Mouse (Mus musculus): Measurements from ENCODE around the gene Rhox4a. TPM values are rescaled to one million over a fixed set of nuclear protein-coding genes. Genes with fewer than 3 reads are reported as not detected.
"Not testable (repeated sequence)": the region's sequence is repeated elsewhere in the genome, so short reads cannot be mapped to it uniquely, and the experiment has no call there.

The Rhox4a gene
- total RNA-seq (2022) = not detected

DNA sequence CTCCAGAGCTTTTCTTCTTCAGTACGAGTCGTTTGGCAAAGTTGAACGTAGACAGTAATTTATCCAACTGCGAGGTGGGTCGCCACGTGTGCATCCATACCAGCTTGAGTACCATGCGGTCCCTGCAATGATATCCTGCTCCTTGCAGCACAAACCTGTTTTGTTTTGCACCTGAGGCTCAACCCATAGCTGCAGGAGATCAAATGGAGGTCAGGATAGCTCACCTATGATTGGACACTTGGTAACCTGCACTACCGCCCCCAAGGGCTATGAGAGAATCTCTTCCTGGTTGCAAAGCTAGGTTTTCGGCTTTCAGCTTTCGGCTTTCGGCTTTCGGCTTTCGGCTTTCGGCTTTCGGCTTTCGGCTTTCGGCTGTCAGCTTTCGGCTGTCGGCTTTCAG lies at the start of gene Rhox4a:
Gene Rhox4a, plus strand, starts transcription at position 301 of the 400 bp plus-strand sequence.
- not testable (repeated sequence) for DNase-seq (ENCODE audit: low spot score)

DNA sequence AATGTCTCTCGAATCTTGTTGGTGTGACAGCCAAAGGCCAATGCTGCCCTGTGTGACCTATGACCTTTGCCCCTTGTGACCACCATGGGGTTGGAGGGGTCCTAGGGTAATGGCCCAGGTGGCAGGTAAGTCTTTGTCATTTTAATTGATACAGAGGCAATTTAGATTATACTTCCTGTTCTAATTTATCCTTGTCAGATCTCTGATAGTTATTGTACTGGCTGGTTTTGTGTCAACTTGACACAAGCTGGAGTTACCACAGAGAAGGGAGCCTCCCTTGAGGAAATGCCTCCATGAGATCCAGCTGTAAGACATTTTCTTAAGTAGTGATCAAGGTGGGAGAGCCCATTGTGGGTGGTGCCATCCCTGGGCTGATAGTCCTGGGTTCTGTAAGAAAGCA lies 43.0 kb upstream of the Rhox4a start, which contains the start of gene Rhox1:
Gene Rhox1, minus strand, starts transcription at position 101 of the 400 bp plus-strand sequence.
- DNase-seq (ENCODE audit: low spot score) = not testable (repeated sequence)

DNA sequence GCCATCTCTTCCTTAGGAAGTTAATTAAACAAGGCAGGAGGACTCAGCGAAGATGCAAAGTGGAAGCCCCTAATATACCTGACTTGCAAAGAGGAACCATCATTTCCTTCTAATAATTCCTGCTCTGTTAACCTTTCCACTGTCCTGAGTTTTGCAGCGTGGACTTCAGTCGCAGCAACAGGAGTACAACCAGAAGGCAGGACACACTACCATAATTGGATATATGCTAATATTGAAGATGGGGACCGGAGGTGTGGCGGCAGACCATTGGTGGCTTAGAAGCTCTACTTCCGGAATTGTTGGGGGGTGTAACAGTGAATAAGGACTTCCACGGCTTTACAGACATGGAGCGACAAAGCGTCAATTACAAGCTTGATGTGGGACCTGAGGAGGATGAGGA lies 20.5 kb upstream of the Rhox4a start, which contains the start of gene Rhox2a:
Gene Rhox2a, plus strand, starts transcription at position 301 of the 400 bp plus-strand sequence.
- not testable (repeated sequence) for DNase-seq (ENCODE audit: low spot score)

DNA sequence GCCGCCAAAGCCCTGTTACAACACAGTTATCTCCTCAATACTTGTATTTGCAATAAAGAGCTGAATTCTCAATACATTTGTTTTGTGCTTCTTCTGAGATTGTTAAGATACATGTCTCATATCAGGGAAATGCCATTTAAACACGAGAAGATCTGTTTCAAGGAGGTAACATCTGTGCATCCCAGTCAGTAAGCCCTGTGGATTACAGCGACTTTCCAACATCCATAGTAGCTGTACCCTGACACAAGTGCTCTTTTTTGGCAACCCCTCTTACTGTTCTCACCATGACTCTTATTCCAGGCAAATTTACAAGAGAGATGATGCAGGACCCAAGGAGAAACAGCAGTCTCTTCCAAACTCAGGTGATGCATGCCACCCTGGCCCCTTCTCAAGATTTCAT lies 15.5 kb upstream of the Rhox4a start, which contains the start of gene Rhox3a:
Gene Rhox3a, plus strand, starts transcription at position 301 of the 400 bp plus-strand sequence.
- DNase-seq (ENCODE audit: low spot score) = not testable (repeated sequence)

Other genes with a start within 250 kb of the Rhox4a start
- gene Sowahd, start 216.5 kb upstream of the Rhox4a start, total RNA-seq (2022) = not detected
- gene Rpl39, start 179.9 kb upstream of the Rhox4a start, total RNA-seq (2022) = 100 to 1,000 TPM; 254 to 346 (median 312) TPM
- 10 to 100 TPM in 1 of 4 experiments, 1 to 10 TPM in 3; 6.6 to 10.5 (median 7.5) TPM for gene Upf3b, start 155.0 kb upstream of the Rhox4a start, total RNA-seq (2022)
- 10 to 100 TPM; 10.2 to 11.2 (median 10.6) TPM for gene Nkap, start 138.5 kb upstream of the Rhox4a start, total RNA-seq (2022)
- not detected for gene Akap14, start 96.5 kb upstream of the Rhox4a start, total RNA-seq (2022)
- 1,000 to 10,000 TPM in 1 of 4 experiments, 100 to 1,000 TPM in 3; 768 to 1,020 (median 863) TPM for gene Ndufa1, start 74.2 kb upstream of the Rhox4a start, total RNA-seq (2022)
- gene Rnf113a1, start 74.1 kb upstream of the Rhox4a start, total RNA-seq (2022) = 1 to 10 TPM; 1.4 to 2.1 (median 1.8) TPM
- gene Gm9, start 54.3 kb upstream of the Rhox4a start, total RNA-seq (2022) = not detected
- gene Rhox1, start 43.1 kb upstream of the Rhox4a start, total RNA-seq (2022) = not detected
- not detected for gene Rhox2a, start 20.4 kb upstream of the Rhox4a start, total RNA-seq (2022)
- gene Rhox3a, start 15.4 kb upstream of the Rhox4a start, total RNA-seq (2022) = not detected
- not detected for gene Rhox3a2, start 114.7 kb downstream of the Rhox4a start, total RNA-seq (2022)
- gene Rhox4a2, start 125.5 kb downstream of the Rhox4a start, total RNA-seq (2022) = not detected
- gene Rhox2b, start 146.7 kb downstream of the Rhox4a start, total RNA-seq (2022) = not detected
- not detected for gene Rhox4b, start 167.2 kb downstream of the Rhox4a start, total RNA-seq (2022)
- gene Rhox2c, start 188.3 kb downstream of the Rhox4a start, total RNA-seq (2022) = under 1 TPM in 1 of 4 experiments, not detected in 3; 0.85 TPM
- gene Rhox3c, start 193.2 kb downstream of the Rhox4a start, total RNA-seq (2022) = not detected
- gene Rhox4c, start 215.0 kb downstream of the Rhox4a start, total RNA-seq (2022) = not detected
- not detected for gene Rhox2d, start 228.1 kb downstream of the Rhox4a start, total RNA-seq (2022)
- gene Rhox4d, start 249.0 kb downstream of the Rhox4a start, total RNA-seq (2022) = not detected